Mouse (Mus musculus): ENCODE results near the gene Abt1.

Abt1 gene

DNA sequence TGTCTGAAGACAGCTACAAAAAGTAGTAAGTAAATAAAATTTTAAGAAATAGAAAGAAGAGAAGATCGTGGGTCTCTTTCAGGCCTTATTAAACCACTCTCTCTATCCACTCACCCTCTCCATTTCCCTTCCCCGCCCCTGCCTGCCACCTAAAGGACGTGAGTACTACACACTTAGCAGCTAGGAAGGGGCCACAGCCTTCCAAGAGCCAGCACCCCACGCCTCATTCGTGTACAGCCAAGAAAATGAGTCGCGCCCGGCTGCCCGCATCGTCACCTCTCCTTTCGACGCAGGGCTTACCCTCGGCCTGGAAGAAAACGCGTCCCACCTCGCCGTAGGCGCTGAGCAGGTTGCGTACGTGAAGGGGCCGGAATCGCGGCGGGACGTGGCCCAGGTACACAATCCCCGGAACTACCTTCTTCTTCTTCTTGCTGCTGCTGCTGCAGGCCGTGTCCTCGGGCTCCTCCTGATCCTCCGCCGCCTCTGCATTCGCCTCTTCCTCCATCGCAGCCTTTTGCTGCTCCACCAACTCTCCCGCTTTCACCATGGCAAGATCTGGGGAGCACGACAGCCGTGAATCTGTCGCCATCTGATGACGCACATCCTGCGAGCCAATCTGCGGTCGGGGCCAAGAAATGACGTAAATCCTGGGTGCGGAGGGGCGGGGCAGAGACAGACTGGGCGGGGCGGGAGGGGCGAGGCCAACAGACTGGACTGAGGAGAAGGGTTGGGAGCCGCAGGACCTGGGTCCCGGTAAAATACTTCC is at the start of gene Abt1:
Abt1 (minus strand) TSS at position 581 of the 766 bp plus-strand sequence.
- DNase-seq, result peak; percentile 89

GRCm38 (mm10) chr13:23466911-23467310 is 43.2 kb upstream of the Abt1 start:
- DNase-seq, result peak; percentile 49

DNA sequence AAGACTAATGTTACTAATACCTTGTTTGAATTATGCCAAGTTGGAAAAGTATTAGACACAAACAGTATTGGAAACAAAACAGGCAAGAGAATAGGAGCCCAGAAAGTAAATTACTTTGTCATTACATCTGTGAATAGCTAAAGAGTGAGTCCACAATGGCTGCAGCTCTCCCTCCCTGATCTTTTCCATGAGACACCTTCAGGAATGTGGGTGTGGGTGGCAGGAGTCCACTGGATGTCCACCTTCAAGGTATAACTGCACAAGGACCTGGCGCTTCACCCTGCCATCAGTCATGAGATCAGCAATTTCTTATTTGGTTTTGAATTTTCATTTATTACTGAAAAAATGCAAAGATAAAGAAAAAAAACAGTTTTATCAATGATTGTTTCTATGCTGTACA is 42.6 kb upstream of the Abt1 start:
- DNase-seq, result no peak

DNA sequence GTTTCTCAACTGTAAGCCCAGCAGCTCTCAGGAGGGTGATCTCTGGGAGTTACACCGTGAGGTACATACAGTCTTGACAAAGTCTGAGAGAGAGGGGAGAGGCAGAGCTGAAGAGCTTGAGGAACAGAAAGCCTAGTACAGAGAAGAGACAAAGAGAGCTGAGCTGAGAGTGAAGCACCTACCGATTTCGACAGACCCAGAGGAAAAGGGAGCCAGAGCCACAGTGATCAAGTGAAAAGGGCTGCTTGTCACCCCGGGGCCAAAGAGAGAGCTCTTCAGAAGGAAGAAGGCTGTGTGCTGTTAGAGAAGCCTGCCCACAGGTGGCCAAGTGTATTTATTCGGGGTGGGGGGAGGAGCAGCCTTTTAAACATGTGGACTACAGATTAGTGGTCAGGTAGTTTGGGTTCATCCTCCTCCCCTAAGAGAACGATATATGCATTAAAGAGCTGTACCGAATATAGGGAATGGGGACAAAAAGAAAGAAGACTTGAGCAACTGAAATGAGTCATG is 42.0 kb upstream of the Abt1 start, which contains the start of gene Btn1a1:
Btn1a1 (minus strand) TSS at position 302 of the 510 bp plus-strand sequence.
- no peak for DNase-seq

- no peak for DNase-seq
Measured at GRCm38 (mm10) chr13:23464841-23465366, 41.2 kb upstream of the Abt1 start.

GRCm38 (mm10) chr13:23464224-23464637 is 40.6 kb upstream of the Abt1 start:
- peak; percentile 49 for DNase-seq

- DNase-seq, result peak; percentile 84
Measured at GRCm38 (mm10) chr13:23463381-23464223, 39.9 kb upstream of the Abt1 start.

DNA sequence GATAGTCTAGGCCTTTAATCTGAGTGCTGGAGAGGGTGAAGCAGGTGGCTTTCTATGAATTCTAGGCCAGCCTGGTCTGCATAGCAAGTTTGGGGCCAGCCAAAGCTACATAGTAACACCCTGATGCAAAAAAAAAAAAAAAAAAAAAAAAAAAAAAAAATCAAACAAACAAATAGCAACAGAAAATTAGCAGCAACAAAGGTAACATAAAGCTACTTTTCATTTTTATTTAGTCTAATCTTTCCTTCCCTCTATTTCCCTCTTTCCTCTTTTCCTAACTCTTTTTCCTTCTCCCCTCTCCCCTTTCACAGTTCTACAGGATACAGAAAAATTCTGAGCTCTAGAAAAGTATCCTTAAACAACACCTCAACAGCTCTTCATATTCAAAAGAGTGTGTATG is 39.0 kb upstream of the Abt1 start:
- DNase-seq, result no peak

DNA sequence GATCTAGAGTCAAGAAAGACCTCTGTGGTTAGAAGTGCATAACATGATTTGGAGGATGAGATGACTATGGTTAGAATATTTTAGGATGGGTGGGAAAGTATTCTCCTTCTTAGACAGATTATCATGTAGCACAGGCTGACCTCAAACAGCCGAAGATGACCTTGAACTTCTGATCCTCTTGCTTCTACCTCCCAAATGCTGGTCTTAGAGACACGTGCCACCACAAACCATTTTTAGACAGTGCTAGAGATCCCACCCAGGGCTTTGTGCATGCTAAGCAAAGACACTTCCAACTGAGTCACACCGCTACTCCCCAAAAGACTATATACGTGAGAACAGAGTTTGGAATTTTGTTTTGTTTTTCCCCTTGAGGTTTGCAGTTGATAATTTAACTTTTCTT is 38.4 kb upstream of the Abt1 start:
- DNase-seq, result no peak

DNA sequence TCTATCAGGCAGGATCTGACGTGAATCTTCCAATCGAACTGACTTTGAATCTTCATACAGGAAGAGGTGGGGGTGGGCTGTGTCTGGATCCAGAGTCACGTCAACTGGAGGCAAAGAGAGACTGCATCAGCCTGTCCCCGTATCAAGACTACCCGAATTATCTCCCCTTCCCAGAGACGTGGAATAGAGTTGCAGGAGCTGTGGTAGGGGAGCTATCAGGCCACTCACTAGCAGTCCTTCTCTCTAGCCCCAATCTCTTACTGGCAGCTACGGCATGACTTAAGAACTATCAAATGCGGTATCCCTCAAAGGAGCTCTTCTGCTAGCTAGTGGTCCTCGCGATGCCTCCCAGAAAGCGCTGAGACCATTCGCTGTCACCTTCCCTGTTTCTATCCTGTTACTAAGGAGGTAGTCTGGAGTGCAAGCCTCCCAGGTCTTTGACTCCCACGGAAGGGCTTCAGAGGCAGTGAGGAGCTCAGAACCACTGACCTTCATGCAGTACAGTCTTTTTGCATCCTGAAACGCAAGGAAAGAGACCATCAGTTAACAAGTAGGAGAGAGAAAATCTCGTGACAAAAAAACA is 35.7 kb upstream of the Abt1 start:
- DNase-seq, result no peak

- no peak for DNase-seq
Measured at GRCm38 (mm10) chr13:23453926-23454325, 30.3 kb upstream of the Abt1 start.

DNA sequence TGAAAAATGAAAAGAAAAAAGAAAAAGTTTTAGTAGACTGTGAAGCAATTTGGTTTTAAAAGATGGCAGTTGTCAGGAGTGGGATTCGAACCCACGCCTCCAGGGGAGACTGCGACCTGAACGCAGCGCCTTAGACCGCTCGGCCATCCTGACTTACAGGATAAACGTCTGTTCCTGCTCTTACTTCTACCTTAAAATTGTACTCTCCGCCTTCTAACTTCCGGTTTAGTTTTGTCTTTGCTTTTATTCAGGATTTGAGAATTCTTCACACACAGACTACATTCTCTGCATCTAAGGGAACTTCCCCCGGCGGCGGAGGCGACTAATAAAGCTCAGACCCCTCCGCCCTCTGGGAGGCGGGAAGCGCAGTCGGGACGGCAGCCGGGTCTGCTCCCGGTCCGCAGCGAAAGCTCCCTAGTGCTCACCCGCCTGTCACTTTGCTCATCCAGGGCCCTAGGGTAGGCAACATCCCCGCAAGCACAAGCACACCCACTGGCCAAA is 29.7 kb upstream of the Abt1 start:
- DNase-seq, result peak; percentile 72

DNA sequence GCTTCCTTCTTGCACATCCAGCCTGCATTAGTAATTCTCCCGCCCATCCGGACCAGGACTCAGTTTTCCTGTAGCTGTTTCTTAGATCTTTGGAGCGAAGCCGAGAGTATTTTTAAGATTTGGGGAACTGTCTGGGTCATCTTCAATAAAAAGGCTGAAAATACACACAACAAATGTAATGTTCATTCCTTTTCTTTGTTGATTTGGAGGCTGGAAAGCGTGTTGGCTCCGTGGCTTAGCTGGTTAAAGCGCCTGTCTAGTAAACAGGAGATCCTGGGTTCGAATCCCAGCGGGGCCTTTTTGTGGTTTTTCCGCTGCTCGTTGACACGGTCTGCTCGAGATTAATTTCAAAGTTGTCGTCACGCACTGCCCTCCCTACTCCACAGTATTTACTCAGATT is 26.7 kb upstream of the Abt1 start:
- peak; percentile 85 for DNase-seq

- peak; percentile 55 for DNase-seq
Measured at GRCm38 (mm10) chr13:23449235-23450095, 25.8 kb upstream of the Abt1 start.

DNA sequence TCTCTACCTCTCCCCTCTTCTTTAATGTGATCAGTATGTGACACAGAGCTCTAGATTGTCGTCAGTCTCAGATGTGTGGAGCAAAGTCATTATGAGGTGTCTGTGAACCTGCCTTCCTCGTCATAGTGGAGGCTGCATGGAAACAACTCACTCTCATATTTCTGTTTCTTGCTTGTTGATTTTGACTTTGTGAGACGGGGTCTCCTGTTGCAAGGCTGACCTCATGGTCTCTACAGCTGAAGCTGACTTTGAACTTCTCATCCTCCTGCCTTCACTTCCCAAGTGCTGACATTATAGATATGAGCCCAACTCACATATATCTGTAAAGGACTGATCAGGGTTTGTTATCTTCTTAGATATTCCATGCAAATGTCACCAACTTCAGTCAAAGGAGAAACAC is 25.1 kb upstream of the Abt1 start:
- no peak for DNase-seq

GRCm38 (mm10) chr13:23446498-23446952 is 22.9 kb upstream of the Abt1 start:
- DNase-seq, result peak; percentile 86

DNA sequence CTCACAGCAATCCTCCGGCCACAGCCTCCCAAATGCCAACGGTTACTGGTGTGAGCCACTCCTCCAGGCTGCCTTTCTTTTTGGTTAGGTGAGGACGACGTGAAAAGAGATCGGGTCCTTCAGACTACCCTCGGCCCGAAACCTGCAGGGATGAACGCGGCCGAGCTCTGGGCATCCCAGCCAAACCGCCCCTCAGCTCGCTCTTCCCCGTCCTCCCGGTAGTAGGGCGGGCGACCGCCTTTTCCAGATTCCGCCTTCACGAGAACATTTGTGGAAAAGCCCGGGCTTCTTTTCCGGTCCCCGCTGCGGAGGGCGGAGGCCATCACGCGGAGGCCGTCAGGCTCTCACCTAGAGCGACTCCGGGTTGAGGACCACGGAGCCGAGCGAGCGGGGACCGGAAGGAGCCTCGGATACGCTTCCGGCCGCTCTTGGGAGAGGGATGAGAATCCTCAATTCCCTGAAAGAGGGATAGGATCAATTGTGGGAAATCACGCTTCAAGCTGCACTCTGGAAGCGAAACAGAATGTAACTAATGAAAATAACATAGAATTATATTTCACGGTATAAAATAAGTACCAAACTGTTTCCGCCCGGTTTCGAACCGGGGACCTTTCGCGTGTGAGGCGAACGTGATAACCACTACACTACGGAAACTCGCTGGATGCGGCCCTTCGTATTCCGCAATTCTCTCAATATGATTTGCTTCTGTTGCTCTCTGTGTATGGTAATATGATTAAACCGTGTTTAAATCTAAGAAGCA is 22.1 kb upstream of the Abt1 start:
- DNase-seq, result peak; percentile 89

GRCm38 (mm10) chr13:23445156-23445555 is 21.5 kb upstream of the Abt1 start:
- no peak for DNase-seq

GRCm38 (mm10) chr13:23444451-23444850 is 20.8 kb upstream of the Abt1 start:
- no peak for DNase-seq

DNA sequence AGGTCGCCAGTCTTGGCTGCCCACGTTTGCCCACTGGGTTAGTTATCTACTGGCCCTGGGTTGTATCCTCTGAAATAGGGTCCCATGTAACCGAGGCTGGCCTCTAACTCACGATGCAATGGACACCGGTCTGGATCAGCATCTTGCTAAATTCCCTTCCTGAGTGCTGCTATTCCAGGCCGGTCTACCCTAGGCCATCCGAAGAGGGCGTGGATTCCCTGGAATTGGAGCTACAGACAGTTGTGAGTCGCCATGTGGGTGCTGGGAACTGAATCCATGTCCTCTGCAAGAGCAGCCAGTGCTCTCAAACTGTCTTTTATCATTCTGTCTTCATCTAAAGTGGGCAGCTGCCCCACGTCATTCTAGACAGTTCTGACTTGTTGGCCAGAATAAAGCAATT is 16.2 kb upstream of the Abt1 start:
- no peak for DNase-seq

DNA sequence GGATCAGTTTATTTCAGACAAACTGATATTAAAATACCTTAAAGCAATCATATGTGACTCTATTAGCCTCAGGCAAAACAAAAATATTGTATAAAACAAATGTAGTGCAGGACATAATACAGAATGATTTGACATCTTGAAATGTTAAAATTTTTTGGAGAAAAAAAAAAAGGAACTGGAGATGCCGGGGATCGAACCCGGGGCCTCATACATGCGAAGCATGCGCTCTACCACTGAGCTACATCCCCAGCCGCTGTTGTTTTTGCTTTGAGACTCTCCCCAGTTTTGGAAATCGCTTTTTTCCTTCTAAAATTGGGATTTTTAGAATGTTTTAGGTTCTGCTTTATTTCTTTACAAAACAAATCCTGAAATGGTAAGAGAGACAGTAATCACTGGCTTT is 14.9 kb upstream of the Abt1 start:
- peak; percentile 58 for DNase-seq
